Mouse (Mus musculus) embryonic stem cell, embryonic (primary cell): Measurements from ENCODE around the gene Chga.

Experiments
- CTCF ChIA-PET, 4 experiments: fragments of 300-600 bp in 2 of 4; fragments of 350-600 bp in 2 of 4; sonication (Branson Sonifier 250); formaldehyde crosslinking; loops; one replicate each; lab custom pipeline; 2022; ENCODE audit warnings: inconsistent platforms in 2 of 4; lab: Charles Lee
- POLR2A ChIA-PET, 4 experiments: fragments of 300-600 bp in 2 of 4; fragments of 350-600 bp in 2 of 4; sonication (Branson Sonifier 250); formaldehyde crosslinking; loops; one replicate each; lab custom pipeline; 2022; ENCODE audit warnings: antibody characterized with exemption in 4 of 4, inconsistent platforms in 1 of 4; lab: Charles Lee

Chga gene

GRCm38 (mm10) chr12:102579041-102579440, 24.3 kb downstream of the Chga start:
- ChIA-PET CTCF (interaction anchor here (0.5 to 3.9 kb wide), 40 partner anchors 9 to 1447 kb away, joined by 3 to 35 read pairs (median 4); no protein-coding TSS in a partner anchor), POLR2A (interaction anchor here in 2 of 4 experiments (0.6 to 2.3 kb wide), 8 partner anchors 10 to 143 kb away, joined by 3 to 11 read pairs (median 4); no protein-coding TSS in a partner anchor)

DNA sequence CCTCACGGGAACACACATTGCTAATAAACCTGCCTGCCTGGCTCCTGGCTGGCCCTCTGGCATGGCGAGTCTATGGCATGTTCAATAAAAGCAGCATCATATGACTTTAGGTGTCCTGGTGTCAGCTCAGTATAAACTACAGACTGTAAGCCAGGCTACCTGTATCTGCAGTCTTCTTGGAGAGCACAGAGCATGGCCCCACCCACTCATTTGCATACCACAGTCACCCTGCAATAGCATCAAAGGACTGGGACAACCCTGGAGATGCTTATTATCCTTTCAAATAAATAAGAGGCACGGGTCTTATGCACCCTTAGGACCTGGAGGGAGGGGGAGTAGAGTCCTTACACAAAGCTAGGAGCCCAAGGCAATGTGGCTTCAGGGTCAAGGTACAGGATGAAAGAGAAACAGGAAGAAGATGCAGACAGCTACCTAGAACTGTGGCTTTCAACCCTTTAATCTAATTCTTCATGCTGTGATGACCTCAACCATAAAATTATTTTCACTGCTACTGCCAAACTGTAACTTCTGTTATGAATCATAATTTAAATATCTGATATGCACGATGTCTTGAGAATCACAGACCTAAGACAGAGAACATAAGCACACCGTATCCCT, 26.9 kb downstream of the Chga start:
- ChIA-PET CTCF (interaction anchor here in 2 of 4 experiments (0.5 to 1.5 kb wide), 3 partner anchors 13 to 163 kb away, joined by 3 to 5 read pairs (median 4); no protein-coding TSS in a partner anchor), POLR2A (interaction anchor here in 1 of 4 experiments (0.6 to 1.8 kb wide), 6 partner anchors 10 to 304 kb away, joined by 3 to 4 read pairs (median 3); no protein-coding TSS in a partner anchor)

- CTCF ChIA-PET: interaction anchor here in 3 of 4 experiments (0.6 to 1.5 kb wide), 4 partner anchors 13 to 164 kb away, joined by 3 to 5 read pairs (median 4); no protein-coding TSS in a partner anchor
Observed at GRCm38 (mm10) chr12:102582441-102582840, 27.7 kb downstream of the Chga start.

DNA sequence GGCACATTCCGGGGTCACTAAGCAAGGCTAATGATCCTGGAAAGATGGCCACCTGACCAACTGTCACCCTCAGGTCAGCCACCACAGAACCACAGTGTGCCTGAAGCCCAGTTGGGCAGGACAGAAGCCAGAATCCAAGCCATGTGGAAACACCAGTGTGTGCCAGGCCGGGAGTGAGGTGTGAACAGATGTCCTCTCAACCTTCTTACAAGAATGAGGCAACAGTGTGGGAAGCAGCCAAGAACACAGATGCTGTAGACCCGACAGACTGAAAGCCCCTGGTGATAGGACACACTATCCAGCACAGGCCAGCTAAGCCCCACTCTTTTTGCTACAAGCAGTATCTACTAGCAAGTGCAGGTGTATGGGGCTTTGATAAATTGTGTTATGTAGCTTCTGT, 30.6 kb downstream of the Chga start:
- POLR2A ChIA-PET: interaction anchor here in 2 of 4 experiments (0.8 to 1.6 kb wide), 5 partner anchors 9 to 39 kb away, joined by 3 to 5 read pairs (median 3); no protein-coding TSS in a partner anchor

More at GRCm38 (mm10) chr12:102582441-102582840, 27.7 kb downstream of the Chga start:
- POLR2A ChIA-PET: interaction anchor here in 2 of 4 experiments (0.6 to 1.8 kb wide), 6 partner anchors 9 to 303 kb away, joined by 3 to 4 read pairs (median 3); no protein-coding TSS in a partner anchor

DNA sequence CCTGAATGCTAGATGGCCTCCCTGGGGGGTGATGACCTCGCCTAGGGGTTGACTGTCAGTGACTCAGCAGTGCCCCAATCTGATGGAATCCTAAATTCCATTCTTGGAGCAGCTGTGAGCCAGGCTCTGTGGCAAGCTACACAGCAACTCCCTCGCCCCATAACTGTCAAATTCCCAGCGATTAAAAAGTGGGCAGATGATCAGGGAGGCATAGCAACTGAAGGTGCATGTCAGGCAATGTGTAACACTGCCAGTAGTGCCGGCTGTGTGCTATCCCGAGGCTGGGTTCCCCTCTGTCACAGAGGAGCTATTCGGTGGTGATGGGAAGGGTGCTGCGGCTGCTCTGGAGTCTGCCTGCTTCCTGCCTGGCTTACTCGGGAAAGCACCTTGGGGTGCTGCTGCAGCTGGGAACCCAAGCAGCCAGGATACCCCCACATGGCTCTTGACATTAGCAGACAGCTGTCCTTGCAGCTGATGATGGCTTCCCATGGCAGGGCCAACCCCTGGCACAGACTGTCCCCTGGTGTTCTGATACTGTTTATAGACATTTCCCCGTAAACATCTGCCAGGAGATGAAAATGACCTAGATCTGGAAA, 31.6 kb downstream of the Chga start:
- CTCF ChIA-PET: interaction anchor here in 2 of 4 experiments (0.6 to 3.5 kb wide), 2 partner anchors 10 to 11 kb away, joined by 3 to 12 read pairs; no protein-coding TSS in a partner anchor
- POLR2A ChIA-PET: interaction anchor here in 2 of 4 experiments (0.9 to 1.5 kb wide), 5 partner anchors 8 to 81 kb away, joined by 3 to 5 read pairs (median 3); no protein-coding TSS in a partner anchor

More for the DNA sequence above, 30.6 kb downstream of the Chga start:
- CTCF ChIA-PET: interaction anchor here in 2 of 4 experiments (0.6 to 3.5 kb wide), 2 partner anchors 11 to 12 kb away, joined by 3 to 12 read pairs; no protein-coding TSS in a partner anchor

DNA sequence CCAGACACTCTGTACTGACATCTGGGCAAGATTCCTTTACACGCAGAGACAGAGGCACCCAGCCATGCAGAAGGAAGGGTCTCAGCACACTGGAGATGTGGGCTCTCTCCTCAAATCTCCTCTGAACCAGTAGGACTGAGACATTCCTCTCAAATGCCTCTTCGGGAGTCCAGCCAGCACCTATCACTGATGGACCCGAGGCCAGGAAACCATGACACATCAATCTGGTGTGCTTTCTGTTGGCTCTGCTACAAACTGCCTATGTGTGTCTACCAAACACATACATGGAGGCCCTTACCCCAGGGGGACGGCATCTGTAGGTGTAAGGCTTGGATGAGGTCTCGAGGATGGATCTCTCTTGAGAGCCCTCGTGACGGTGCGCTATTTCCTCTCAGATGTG, 32.3 kb downstream of the Chga start:
- ChIA-PET CTCF (interaction anchor here in 2 of 4 experiments (2.0 to 3.5 kb wide), 2 partner anchors 8 to 10 kb away, joined by 7 to 12 read pairs; no protein-coding TSS in a partner anchor), POLR2A (no interaction called here)

- ChIA-PET CTCF (interaction anchor here in 3 of 4 experiments (0.5 to 1.0 kb wide), 6 partner anchors 11 to 128 kb away, joined by 3 to 5 read pairs (median 4); no protein-coding TSS in a partner anchor), POLR2A (interaction anchor here in 3 of 4 experiments (0.6 to 1.5 kb wide), 6 partner anchors 12 to 129 kb away, joined by 3 to 11 read pairs (median 6); no protein-coding TSS in a partner anchor)
Observed at GRCm38 (mm10) chr12:102590711-102591360, 36.1 kb downstream of the Chga start.

DNA sequence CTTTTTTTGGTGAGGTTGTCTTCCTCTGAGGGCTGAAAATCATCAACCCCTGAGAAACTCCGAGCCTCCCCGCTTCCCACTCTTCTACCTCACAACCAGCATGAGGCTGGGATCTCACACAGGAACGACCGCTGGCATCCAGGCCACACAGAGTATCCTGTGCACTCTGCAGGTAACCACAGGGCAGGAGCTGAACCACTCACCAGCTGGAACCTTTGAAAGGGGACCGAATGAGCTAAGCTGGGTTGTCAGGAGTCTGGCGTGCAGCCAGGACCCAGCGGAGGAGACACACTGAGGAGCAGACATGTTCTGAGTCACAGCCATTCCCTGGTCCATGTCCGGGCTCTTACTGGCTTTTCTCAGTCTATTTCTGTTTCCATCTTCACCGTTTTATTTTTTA, 38.9 kb downstream of the Chga start:
- POLR2A ChIA-PET: interaction anchor here in 1 of 4 experiments (0.6 kb wide), 1 partner anchor 204 kb away, joined by 9 read pairs; no protein-coding TSS in a partner anchor

DNA sequence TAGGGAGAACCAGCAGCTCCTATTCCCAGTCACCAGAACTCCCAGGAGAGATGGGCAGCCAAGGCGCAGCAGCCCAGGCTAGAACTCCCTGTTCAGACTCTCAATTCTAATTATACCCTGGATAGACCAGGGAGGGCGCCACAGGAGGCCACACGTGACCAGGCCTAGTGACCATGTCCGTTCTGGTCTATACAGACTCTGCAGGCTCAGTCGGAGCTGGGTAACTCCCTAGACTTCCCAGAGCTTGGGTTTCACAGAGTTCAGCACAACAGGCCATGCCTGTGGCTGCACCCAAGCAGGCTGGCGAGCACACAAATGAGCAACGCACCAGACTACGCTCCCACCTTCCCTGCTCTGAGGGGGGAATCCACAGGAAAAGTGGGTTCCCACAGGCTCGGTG, 39.9 kb downstream of the Chga start:
- ChIA-PET CTCF (interaction anchor here (0.5 to 1.3 kb wide), 9 partner anchors 12 to 142 kb away, joined by 3 to 4 read pairs (median 3); no protein-coding TSS in a partner anchor), POLR2A (interaction anchor here in 2 of 4 experiments (0.6 to 1.1 kb wide), 3 partner anchors 9 to 96 kb away, joined by 3 to 5 read pairs (median 3); no protein-coding TSS in a partner anchor)

More for the DNA sequence above, 38.9 kb downstream of the Chga start:
- CTCF ChIA-PET: interaction anchor here in 3 of 4 experiments (0.5 to 1.3 kb wide), 4 partner anchors 13 to 601 kb away, joined by 3 to 8 read pairs (median 3); no protein-coding TSS in a partner anchor

- ChIA-PET POLR2A (interaction anchor here in 3 of 4 experiments (0.6 to 1.2 kb wide), 9 partner anchors 10 to 157 kb away, joined by 3 read pairs; partner anchors contain the start of gene Lgmn (in 1 of the 3)), CTCF (interaction anchor here (0.5 to 2.3 kb wide), 32 partner anchors 8 to 209 kb away, joined by 3 to 12 read pairs (median 3); no protein-coding TSS in a partner anchor)
Observed at GRCm38 (mm10) chr12:102596410-102596809, 41.6 kb downstream of the Chga start.

DNA sequence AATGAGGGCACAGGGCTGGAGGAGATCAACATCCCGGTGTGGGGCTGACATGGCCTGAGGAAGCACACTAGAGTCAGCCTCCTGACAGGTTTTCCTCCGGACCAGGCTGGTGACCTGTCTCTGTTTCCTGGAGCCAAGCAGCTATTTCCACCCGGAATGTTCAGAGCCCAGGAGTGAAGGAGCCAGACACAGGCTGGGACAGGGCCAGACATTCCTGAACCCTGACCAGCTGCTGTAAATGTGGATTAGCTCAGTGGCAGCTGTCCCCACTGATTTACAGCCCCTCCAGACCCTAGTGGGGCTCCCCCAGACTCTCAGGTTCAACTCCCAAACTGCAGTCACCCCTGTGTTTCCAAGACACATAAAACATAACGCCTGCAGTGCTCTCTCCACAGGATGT, 42.7 kb downstream of the Chga start:
- CTCF ChIA-PET: interaction anchor here (0.6 to 2.3 kb wide), 18 partner anchors 8 to 579 kb away, joined by 3 to 12 read pairs (median 3); no protein-coding TSS in a partner anchor
- POLR2A ChIA-PET: interaction anchor here in 2 of 4 experiments (0.6 to 1.4 kb wide), 6 partner anchors 11 to 137 kb away, joined by 3 read pairs; no protein-coding TSS in a partner anchor

- CTCF ChIA-PET: no interaction called here
- POLR2A ChIA-PET: interaction anchor here in 1 of 4 experiments (1.6 kb wide), 1 partner anchor 13 kb away, joined by 4 read pairs; no protein-coding TSS in a partner anchor
Observed at GRCm38 (mm10) chr12:102598535-102598934, 43.8 kb downstream of the Chga start.

DNA sequence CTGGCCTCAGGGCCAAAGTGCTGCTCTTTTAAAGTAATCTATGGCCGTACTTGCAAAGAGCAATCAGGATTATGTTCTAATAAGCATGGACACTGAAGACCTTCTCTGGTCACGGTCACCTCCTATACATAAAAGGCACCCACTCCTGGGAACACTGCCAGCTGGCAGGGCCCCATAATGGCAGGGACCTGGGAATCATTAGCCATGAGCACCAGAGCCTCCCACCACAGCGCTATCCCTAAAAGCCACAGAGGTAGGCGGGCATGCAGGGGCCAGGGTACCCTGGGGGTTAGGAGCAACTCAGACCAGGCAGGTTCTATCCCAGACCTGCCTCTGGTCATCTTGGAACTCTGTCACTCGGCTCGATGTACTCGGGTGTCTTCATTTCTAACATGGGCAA, 45.0 kb downstream of the Chga start:
- CTCF ChIA-PET: no interaction called here
- POLR2A ChIA-PET: interaction anchor here in 2 of 4 experiments (0.7 to 1.6 kb wide), 4 partner anchors 9 to 22 kb away, joined by 3 to 4 read pairs (median 4); no protein-coding TSS in a partner anchor

GRCm38 (mm10) chr12:102600345-102600744, 45.6 kb downstream of the Chga start:
- CTCF ChIA-PET: interaction anchor here in 1 of 4 experiments (1.3 kb wide), 1 partner anchor 34 kb away, joined by 3 read pairs; no protein-coding TSS in a partner anchor

GRCm38 (mm10) chr12:102601847-102602246, 47.1 kb downstream of the Chga start:
- CTCF ChIA-PET: interaction anchor here (0.7 to 1.3 kb wide), 8 partner anchors 17 to 112 kb away, joined by 3 to 5 read pairs (median 3); no protein-coding TSS in a partner anchor

More at GRCm38 (mm10) chr12:102600345-102600744, 45.6 kb downstream of the Chga start:
- POLR2A ChIA-PET: interaction anchor here in 2 of 4 experiments (0.7 to 4.3 kb wide), 6 partner anchors 8 to 22 kb away, joined by 3 to 18 read pairs (median 4); no protein-coding TSS in a partner anchor

GRCm38 (mm10) chr12:102602255-102603041, 47.7 kb downstream of the Chga start:
- ChIA-PET POLR2A (interaction anchor here in 2 of 4 experiments (1.1 to 4.3 kb wide), 4 partner anchors 9 to 52 kb away, joined by 3 to 18 read pairs (median 4); no protein-coding TSS in a partner anchor), CTCF (interaction anchor here in 3 of 4 experiments (0.6 to 1.0 kb wide), 4 partner anchors 23 to 106 kb away, joined by 3 to 5 read pairs (median 3); no protein-coding TSS in a partner anchor)

More at GRCm38 (mm10) chr12:102601847-102602246, 47.1 kb downstream of the Chga start:
- POLR2A ChIA-PET: interaction anchor here in 2 of 4 experiments (0.9 to 4.3 kb wide), 6 partner anchors 8 to 21 kb away, joined by 3 to 18 read pairs (median 4); no protein-coding TSS in a partner anchor
